Comparison of ENCODE assay signal across 8 mouse cellular contexts in genomic region chr11:8589226-8589905, GRCm38 (mm10).
DNase-seq lines count a peak whose midpoint lies in the region; ATAC-seq and TF ChIP-seq lines count a peak whose summit lies in the region.

No protein-coding gene starts in this region.

- intact Hi-C loops in heart, postnatal 25 days (cut with DNase I) = loop anchor here (5.0 kb wide), 1 partner anchor 73 kb away; the partner anchor contains the start of gene Tns3

- H3K4me2 ChIP-seq in liver, embryonic 14.5 days (ENCODE audit: low read depth) = no peak overlapping the region

- peak overlapping the region; percentile 47; the same call in 1 of the 2 replicates for H3K9ac ChIP-seq in ES-E14 (ENCODE audit: insufficient read depth, low read depth, low read length, poor library complexity, severe bottlenecking)
- H3K9ac ChIP-seq in liver, embryonic 14.5 days (replicated peaks) = no peak overlapping the region

- peak overlapping the region; percentile 90 for H3K27ac ChIP-seq in ES-E14 (ENCODE audit: insufficient read depth, low read depth, low read length, poor library complexity, severe bottlenecking)
- no peak overlapping the region for H3K27ac ChIP-seq in liver, embryonic 14.5 days
- no peak overlapping the region for H3K27ac ChIP-seq in midbrain, embryonic 10.5 days (replicated peaks)
- H3K27ac ChIP-seq in hindbrain, embryonic 10.5 days = no peak overlapping the region

- ATAC-seq in liver, embryonic 14.5 days (ENCODE audit: insufficient read depth) = peak; percentile 42; the same call in 1 of the 2 replicates

- no peak for TF ChIP-seq EP300 in liver, embryonic 14.5 days (IDR thresholded peaks at IDR 0.05; ENCODE audit: low read depth)

- in situ Hi-C loops in ES-E14 (cut with MboI; ENCODE audit: low sequenced_read_pairs in 2 of 2, unreplicated experiment in 2 of 2) = no loop called here

- no peak for TF ChIP-seq CTCF in liver, embryonic 14.5 days (IDR thresholded peaks at IDR 0.05; ENCODE audit: low read depth)

- H3K4me3 ChIP-seq in ES-E14 (ENCODE audit: insufficient read depth in 1 of 2, low read depth in 1 of 2, low read length in 2 of 2, poor library complexity in 1 of 2, severe bottlenecking in 1 of 2) = no peak overlapping the region; a peak in 1 of 4 replicates
- no peak overlapping the region for H3K4me3 ChIP-seq in liver, embryonic 14.5 days (ENCODE audit: insufficient read depth in 1 of 2, low read depth in 2 of 2, low read length in 2 of 2)
- H3K4me3 ChIP-seq in midbrain, embryonic 10.5 days = no peak overlapping the region
- no peak overlapping the region for H3K4me3 ChIP-seq in hindbrain, embryonic 10.5 days

- no peaks in the 10 kb centered on the region for H3K9me3 ChIP-seq in ES-E14 (ENCODE audit: control insufficient read depth, insufficient read depth, low read depth, low read length)
- H3K9me3 ChIP-seq in liver, embryonic 14.5 days (ENCODE audit: control insufficient read depth, low read length) = no peaks in the 10 kb centered on the region
- H3K9me3 ChIP-seq in midbrain, embryonic 10.5 days (replicated peaks) = no peaks in the 10 kb centered on the region
- H3K9me3 ChIP-seq in hindbrain, embryonic 10.5 days = no peaks in the 10 kb centered on the region

- WGBS in liver, embryonic 14.5 days (ENCODE audit: insufficient replicate concordance) = 22% methylated on average over 9 of the region's 9 CpGs
- WGBS in midbrain, embryonic 10.5 days = 73% methylated on average over 9 of the region's 9 CpGs
- 75% methylated on average over 9 of the region's 9 CpGs for WGBS in hindbrain, embryonic 10.5 days

- H3K36me3 ChIP-seq in ES-E14 (ENCODE audit: control insufficient read depth, insufficient read depth, low read length, poor library complexity, severe bottlenecking) = peaks cover 18% of the 10 kb centered on the region; the same call in 1 of the 2 replicates
- no peaks in the 10 kb centered on the region for H3K36me3 ChIP-seq in liver, embryonic 14.5 days (replicated peaks; ENCODE audit: control insufficient read depth, insufficient read depth, low read depth)
- no peaks in the 10 kb centered on the region for H3K36me3 ChIP-seq in midbrain, embryonic 10.5 days
- H3K36me3 ChIP-seq in hindbrain, embryonic 10.5 days = no peaks in the 10 kb centered on the region

- H3K27me3 ChIP-seq in liver, embryonic 14.5 days (ENCODE audit: control insufficient read depth, insufficient read depth, low read length) = no peaks in the 10 kb centered on the region
- no peaks in the 10 kb centered on the region for H3K27me3 ChIP-seq in midbrain, embryonic 10.5 days (ENCODE audit: low read depth, poor library complexity, severe bottlenecking)
- H3K27me3 ChIP-seq in hindbrain, embryonic 10.5 days (ENCODE audit: insufficient read depth, poor library complexity, severe bottlenecking) = no peaks in the 10 kb centered on the region

- DNase-seq in A20 (ENCODE audit: low read depth, low spot score) (peak; percentile 63), ES-E14 (ENCODE audit: low read depth, low spot score) (no peak)
- peak; percentile 20 for DNase-seq in heart, postnatal 25 days (ENCODE audit: low spot score)
- DNase-seq in liver, embryonic 14.5 days (ENCODE audit: low read depth in 3 of 3, low spot score in 3 of 3) = peak; percentile 9 to 30 (median 10)
- DNase-seq in skeletal muscle tissue, adult 2 months (ENCODE audit: low read depth, low spot score) = peak; percentile 45
- no peak for DNase-seq in cerebellum, postnatal 14 days
- no peak for DNase-seq in midbrain, embryonic 10.5 days (ENCODE audit: low spot score)
- DNase-seq in hindbrain, embryonic 10.5 days (ENCODE audit: low spot score) = no peak

- H3K4me1 ChIP-seq in ES-E14 (ENCODE audit: control insufficient read depth in 2 of 2, insufficient read depth in 2 of 2, low read length in 2 of 2, poor library complexity in 1 of 2) = peaks cover 23 to 34% of the 10 kb centered on the region in 2 experiments
- peaks cover 0 to 8% of the 10 kb centered on the region in 2 experiments; a peak in 2 of 4 replicates for H3K4me1 ChIP-seq in liver, embryonic 14.5 days (replicated peaks; ENCODE audit: control insufficient read depth in 2 of 2, insufficient read depth in 2 of 2, low read length in 1 of 2)
- H3K4me1 ChIP-seq in midbrain, embryonic 10.5 days = peaks cover 38% of the 10 kb centered on the region
- H3K4me1 ChIP-seq in hindbrain, embryonic 10.5 days (replicated peaks) = peaks cover 29% of the 10 kb centered on the region

TF ChIP-seq in ES-E14, 5 proteins besides CTCF, POLR2A, EP300 and RAD21:
- TF ChIP-seq ZNF384 (IDR thresholded peaks at IDR 0.05; ENCODE audit: low read depth, low read length) = no peak
- peak; percentile 46; the same call in 1 of the 2 replicates for TF ChIP-seq CHD2 (IDR thresholded peaks at IDR 0.05; ENCODE audit: low read depth, low read length)
- no peak for TF ChIP-seq ZC3H11A (IDR thresholded peaks at IDR 0.05; ENCODE audit: borderline replicate concordance, low read depth, low read length)
- TF ChIP-seq MAFK (IDR thresholded peaks at IDR 0.05; ENCODE audit: insufficient read depth, low read depth, low read length) = 0 out of 2 replicates have a peak, but pooled peaks have one; percentile 4
- TF ChIP-seq HCFC1 (IDR thresholded peaks at IDR 0.05; ENCODE audit: borderline replicate concordance, insufficient read depth, low read length) = no peak

Comparison
In these comparisons a context has a peak if more than half of its experiments do, and no peak if none do; other contexts are left out.
1. DNase-seq: peak in A20 (single experiment), heart, postnatal 25 days (single experiment), liver, embryonic 14.5 days (3 of 3) and skeletal muscle tissue, adult 2 months (single experiment); none in ES-E14 (single experiment), cerebellum, postnatal 14 days (0 of 2), midbrain, embryonic 10.5 days (single experiment) and hindbrain, embryonic 10.5 days (single experiment).